Mouse (Mus musculus) frontal cortex, postnatal 25 days (tissue): ENCODE results near the gene Tfcp2l1.

Source experiments
- DNase-seq, 2 experiments: peaks; one replicate each; pipeline ENCODE4 v3.0.0; 2022; ENCODE audit warnings: low spot score in 2 of 2

The Tfcp2l1 gene

DNA sequence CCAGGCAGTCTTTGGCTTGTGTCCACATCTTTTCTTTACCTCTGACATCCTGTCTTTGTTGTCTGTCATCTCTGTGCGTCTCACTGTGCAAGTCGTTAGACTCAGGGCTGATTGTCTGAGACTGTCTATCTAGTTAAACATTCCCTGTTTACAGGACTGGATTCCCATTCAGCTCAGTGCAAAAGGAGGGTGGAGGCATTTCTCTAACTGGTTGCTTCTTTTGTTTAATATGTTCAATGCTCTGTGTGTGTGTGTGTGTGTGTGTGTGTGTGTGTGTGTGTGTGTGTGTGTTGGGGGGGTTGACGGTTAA is 23.0 kb downstream of the Tfcp2l1 start:
- no peak for DNase-seq

- no peak for DNase-seq
Measured at GRCm38 (mm10) chr1:118658716-118659115, 31.0 kb downstream of the Tfcp2l1 start.

DNA sequence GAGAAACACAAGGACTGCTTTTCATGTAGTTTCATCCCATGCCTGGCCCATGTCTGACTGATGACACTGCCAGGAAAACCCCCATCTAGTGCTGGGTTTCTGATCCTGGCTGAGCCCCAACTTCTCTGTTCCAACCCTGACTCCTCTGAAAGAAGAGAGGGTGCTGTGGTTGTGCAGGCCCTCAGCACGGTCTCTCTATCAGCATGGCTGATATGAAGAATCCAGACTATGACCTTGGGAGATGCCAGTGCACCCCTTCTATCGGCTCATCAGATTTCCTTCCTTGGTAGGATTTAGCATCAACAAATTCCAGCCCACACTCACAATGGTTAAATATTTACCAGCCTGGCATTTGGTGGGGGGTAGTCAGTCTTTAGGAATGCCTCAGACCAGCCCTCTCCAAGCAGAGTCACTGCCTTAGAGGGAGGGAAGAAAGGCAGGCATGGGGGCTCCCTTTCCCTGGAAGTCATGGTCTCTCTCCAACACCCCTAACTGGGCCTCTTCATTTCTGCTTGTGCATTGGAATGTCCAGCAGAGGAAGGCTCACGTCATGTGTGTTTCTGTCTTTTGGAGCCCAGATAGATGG is 33.2 kb downstream of the Tfcp2l1 start:
- no peak for DNase-seq

DNA sequence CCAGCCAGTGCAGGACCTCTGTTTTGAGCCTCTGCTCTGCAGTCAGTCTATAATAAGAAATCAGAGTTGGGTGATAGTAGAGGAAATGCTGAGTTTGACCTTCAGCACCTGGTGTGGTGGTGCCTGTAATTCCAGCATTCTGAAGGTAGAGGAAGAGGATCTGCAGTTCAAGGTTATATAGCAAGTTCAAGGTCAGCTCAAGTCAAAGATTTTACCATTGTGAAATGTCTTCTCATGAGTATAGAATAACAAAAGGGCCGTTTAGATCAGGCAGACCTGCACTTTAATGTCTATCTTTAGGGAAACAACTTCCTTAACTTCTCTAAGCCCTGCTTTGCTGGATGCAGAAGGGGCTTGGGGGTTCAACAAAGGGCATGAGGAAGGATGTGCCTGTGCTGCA is 35.3 kb downstream of the Tfcp2l1 start:
- no peak for DNase-seq

GRCm38 (mm10) chr1:118667536-118667935 is 39.8 kb downstream of the Tfcp2l1 start:
- DNase-seq = no peak

- peak in 1 of 2 experiments; percentile 4 for DNase-seq
Measured at GRCm38 (mm10) chr1:118672196-118672595, 44.5 kb downstream of the Tfcp2l1 start.

DNA sequence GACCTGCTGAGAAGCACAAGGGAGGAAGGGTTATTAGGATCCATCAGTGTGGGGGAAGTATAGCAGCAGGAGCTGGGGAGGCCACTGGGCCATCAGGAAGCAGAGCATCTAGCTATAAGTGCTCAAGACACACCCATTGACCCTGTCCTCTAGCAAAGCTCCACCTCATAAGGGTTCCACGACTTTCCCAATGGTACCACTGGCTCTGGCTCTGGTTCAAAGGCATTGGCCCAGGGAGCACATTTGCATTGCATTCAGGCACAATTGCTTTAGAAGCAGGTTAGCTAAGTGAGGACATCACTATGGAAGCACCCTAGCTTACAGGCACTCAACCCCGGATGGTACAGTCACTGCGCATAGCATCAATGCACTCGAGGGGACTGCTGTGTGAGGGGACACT is 46.4 kb downstream of the Tfcp2l1 start:
- DNase-seq = no peak

DNA sequence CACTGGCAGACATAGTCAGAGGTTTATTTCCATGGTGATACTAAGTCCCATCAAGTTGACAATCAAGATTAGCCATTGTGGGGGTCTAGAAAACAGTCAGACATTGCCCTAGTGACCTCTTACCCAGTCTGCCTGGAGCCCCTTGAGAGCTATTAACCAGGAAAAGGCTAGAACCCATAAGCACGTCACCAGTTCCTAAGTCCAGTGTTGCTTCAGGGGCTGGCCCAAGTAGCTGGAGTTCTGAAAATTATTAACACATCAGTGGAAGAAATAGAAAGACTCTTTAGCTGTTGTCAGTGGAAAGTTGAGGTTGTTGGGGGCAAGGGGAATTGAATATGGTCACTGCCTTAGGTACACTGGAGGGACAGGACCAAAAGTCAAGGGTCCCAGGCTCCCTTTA is 54.2 kb downstream of the Tfcp2l1 start:
- DNase-seq = no peak

- no peak for DNase-seq
Measured at GRCm38 (mm10) chr1:118683686-118684085, 55.9 kb downstream of the Tfcp2l1 start.

- DNase-seq = no peak
Measured at GRCm38 (mm10) chr1:118687726-118688125, 60.0 kb downstream of the Tfcp2l1 start.

DNA sequence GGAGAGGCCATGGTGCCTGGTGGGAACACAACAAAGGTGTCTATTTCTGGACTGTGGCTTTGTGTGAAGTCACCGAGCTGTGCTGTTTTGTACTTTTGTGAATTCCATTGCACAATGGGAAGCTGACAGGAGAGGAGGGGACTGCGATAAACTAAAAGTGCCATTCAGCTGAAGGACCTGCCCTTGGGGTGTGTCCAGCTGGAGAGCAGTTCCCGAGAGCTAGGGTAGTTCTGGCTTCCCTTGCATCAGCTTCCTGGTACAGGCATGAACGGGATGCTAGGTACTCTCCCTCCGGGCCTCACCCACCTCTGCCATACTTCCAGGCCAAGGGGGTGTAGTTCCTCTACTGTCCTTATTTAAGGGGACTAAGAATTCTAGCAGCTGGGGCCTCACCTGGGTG is 62.1 kb downstream of the Tfcp2l1 start:
- no peak for DNase-seq

DNA sequence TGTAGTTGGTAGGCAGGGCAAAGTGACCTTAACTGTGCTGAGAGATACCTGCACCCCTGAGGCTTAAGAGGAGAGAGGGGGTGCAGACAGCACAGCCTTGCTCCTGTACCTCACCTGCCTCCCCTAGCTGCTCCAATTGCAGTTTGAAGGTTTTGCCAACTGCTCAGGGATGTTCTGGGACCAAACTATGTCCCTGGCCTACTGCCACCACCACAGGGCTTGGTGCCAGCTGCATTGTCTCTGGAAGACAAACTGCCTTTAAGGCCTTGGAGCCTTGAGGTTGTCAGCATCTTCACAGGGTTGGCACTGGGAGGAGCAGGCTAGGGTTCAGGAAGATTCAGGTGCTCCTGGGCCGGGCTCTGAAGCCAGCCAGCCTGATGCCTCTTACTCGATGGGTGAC is 66.7 kb downstream of the Tfcp2l1 start:
- no peak for DNase-seq

GRCm38 (mm10) chr1:118697906-118698305 is 70.2 kb downstream of the Tfcp2l1 start:
- DNase-seq = no peak

DNA sequence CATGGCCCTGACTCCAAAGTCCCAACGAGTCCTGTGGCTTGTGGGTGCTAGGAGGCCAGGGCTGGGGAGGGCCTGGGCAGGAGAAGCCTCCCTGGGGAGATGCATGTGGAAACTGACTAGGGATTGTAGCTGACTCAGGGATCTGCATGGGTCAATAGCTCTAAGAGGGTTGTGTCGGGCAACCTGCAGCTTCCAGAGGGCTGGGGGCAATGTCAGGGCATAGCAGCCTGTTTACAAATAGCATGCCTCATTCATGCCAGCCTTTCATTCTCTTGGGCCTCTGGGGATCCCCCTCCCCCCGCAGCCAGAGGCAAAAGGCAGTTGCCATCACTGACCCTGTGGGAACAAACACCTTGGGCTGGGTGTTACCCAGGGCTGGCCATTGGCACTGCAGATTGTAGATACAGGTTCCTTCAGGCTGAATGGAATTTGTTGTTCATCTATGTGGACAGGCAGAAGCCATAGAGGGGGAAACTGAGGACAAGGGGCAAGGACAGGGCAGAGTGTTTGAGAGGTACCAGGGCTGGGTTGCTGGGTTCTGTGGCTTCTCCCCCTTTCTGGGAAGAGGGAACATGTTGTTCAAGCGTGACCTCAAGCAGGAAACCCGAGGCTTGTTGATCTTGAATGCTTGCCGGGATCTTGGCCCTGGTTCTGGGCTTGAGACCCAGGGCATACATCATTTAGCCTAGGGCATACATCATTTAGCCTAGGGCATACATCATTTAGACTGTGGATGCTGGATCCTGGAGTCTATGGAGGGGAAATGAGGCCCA is 71.6 kb downstream of the Tfcp2l1 start:
- DNase-seq = no peak

DNA sequence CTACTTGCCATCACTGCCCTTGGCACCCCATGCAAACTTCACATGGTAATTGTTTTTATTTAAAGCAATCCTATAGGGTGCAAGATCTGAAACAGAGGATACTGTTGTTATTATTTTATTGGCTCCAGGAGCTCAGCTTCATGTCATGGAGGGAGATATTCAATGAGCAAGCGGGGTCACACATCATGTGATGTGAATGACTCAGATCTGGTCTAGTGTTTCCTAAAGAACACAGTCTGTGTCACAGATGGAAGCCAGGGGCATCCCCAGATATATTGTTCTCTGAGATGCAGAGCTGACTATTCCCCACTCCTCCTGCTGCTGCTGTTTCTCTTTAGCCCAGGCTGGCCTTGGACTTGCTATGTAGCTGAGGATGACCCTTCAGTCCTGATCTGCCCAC is 72.2 kb downstream of the Tfcp2l1 start:
- no peak for DNase-seq

DNA sequence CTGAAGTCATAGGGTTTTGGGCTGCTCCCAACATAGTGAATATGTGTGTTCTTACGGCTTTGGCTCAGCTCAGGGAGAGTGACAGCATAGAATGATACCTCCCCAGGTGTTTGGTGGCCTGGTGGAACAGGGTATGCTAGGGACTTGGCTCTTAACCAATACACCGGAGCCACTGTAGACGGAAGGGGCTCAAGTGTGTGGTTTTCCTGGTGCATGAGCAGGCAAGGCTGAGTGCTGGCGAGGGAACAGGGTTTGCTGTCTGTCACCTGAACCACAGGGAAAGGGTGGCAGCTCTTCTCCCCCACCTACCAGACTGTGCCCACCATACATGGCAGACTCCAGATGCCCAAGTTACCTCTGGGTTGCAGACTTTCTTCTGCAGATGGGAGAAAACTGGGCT is 83.9 kb downstream of the Tfcp2l1 start:
- DNase-seq = no peak

- DNase-seq = no peak
Measured at GRCm38 (mm10) chr1:118716225-118716624, 88.5 kb downstream of the Tfcp2l1 start.

DNA sequence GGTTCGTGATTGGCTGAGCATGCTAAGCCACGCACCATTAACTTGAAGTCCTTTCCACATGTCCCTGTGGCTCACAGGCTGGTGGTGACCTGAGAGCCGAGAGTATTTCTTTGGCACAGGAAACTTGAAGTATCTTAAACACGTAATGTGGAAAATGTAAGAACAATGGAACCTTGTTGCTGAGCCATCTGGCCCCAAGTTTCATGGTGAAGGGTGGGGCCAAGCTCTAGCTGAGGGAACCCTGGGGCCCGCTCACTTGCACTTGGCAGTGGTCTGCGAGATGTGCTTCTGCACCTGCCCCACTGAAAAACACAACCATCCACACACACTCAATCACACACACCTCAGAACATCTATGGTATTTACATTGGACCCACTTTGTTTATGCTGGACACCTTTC is 90.3 kb downstream of the Tfcp2l1 start:
- no peak for DNase-seq

- DNase-seq = no peak
Measured at GRCm38 (mm10) chr1:118719699-118720098, 92.0 kb downstream of the Tfcp2l1 start.

GRCm38 (mm10) chr1:118720474-118721095 is 92.8 kb downstream of the Tfcp2l1 start:
- DNase-seq = no peak

DNA sequence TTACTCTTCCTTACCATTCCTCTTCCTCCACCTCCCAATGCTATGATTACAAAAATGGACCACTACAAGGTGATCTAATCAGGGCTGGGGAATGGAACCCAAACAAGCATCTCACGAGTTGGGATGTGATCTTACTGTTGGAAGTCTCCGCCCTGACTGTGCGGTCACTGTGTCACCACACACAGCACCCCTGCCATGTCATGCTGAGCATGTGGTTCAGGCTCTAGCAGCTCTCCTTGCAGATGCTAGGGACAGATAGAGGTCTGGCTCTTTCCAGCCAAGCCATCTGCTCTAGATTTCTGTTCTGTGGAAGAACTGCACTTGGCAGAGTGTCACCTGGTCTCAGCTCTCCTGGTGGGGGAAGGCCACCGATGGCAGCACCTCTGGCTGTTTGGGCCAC is 99.3 kb downstream of the Tfcp2l1 start:
- DNase-seq = no peak

DNA sequence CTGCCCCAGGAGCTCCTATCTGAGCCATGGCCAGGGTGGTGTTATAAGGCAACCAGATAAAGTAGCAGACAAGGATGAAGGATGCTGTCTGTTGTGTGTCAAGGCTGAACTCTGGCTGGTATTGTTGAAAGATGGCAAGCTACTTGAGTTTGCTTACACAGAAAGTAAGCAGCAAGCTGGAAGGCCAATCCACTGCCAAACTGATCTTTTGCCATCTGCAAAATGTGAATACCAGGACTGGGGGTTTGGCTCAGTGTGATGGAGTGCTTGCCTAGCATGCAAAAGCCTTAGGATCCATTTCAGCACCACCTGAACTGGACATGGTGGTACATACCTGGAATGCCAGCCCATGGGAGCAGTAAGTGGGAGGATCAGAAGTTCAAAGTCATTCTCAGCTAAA is 101.1 kb downstream of the Tfcp2l1 start:
- no peak for DNase-seq
